Mouse (Mus musculus): ENCODE data around the gene Ncor2.

GRCm38 (mm10) chr5:125221868-125222267, 42.8 kb upstream of the Ncor2 start:
- TF ChIP-seq CTCF (IDR thresholded peaks at IDR 0.05; ENCODE audit: control insufficient read depth, insufficient read depth, insufficient read length) = no peak
- TF ChIP-seq USF1 (IDR thresholded peaks at IDR 0.05; ENCODE audit: low read depth) = no peak
- no peak for TF ChIP-seq FOSL1 (IDR thresholded peaks at IDR 0.05; ENCODE audit: insufficient read depth, low read length, poor library complexity, severe bottlenecking)
- no peak for TF ChIP-seq MYOD1 (IDR thresholded peaks at IDR 0.05; ENCODE audit: control insufficient read depth, insufficient read length, low read depth)
